Mouse (Mus musculus) kidney, adult 9 months (tissue): ENCODE results near the gene Anks6.

ENCODE experiments used
- DNase-seq: peaks from one replicate; pipeline ENCODE4 v3.0.0; 2022

Anks6 gene

DNA sequence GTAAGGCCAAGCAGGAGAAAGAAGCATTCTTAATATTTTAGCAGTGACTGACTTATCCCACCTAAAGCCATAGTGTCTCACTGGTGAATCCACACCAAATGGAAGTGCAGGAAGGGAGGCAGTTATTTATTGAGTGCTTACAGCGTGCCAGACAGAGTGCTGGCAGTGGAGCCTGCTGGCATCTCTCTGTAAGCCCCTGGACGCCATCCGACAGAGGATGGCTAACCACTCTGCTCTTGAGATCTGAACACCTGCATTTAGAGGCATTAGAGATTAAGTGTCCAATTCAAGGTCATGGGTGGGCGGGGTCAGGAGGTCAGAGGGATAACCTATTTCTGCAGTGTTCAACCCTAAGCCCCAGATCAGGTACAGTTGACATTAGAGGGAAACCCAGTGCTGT lies 68.4 kb downstream of the Anks6 start:
- DNase-seq, result no peak

GRCm38 (mm10) chr4:46988257-46988656 lies 69.0 kb downstream of the Anks6 start:
- no peak for DNase-seq

GRCm38 (mm10) chr4:46987809-46988208 lies 69.4 kb downstream of the Anks6 start:
- DNase-seq, result no peak

DNA sequence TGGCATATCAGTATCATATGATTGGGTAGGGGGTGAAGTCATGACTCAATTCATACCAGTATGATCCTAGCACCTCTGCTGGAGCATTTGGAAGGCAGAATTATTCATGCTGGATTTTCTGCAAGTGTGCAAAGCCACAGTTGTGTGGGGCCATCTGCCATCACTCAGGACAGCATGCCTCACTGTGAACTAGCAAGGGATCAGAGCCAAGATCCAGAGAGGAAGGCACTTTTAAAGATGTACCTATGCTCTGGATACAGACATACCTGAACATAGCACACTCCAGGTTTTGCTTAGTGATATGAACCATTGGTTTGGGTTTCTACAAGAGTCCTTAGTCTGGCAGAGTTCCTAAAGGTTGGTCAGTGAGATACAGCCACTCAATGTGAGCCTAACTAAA lies 71.2 kb downstream of the Anks6 start:
- no peak for DNase-seq

- DNase-seq, result no peak
These were observed 74.3 kb downstream of the Anks6 start for GRCm38 (mm10) chr4:46982912-46983311.

- DNase-seq, result no peak
These were observed 75.1 kb downstream of the Anks6 start for GRCm38 (mm10) chr4:46982094-46982493.

GRCm38 (mm10) chr4:46978371-46978770 lies 78.9 kb downstream of the Anks6 start:
- no peak for DNase-seq

- DNase-seq, result no peak
These were observed 80.1 kb downstream of the Anks6 start for GRCm38 (mm10) chr4:46977161-46977560.

DNA sequence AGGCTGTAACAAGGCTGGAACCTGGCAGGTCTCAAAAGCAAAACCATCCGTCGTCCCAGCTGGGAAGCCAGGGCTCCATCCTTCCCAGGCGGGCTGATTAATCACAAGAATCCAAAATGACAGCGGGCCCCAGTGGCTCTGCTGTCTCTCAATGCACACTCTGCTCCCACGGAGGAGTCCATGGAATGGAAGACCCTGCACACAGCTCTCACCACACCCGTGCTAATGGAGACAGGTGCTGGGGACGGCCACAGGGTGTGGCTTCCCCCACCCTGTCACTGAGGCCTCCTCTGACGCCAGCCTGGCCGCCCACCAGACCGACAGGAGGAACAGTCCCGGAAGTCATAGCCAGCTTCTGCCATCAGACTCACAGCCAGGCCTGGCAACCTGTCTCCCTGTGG lies 80.6 kb downstream of the Anks6 start:
- DNase-seq, result no peak

- no peak for DNase-seq
These were observed 83.9 kb downstream of the Anks6 start for GRCm38 (mm10) chr4:46973322-46973721.

GRCm38 (mm10) chr4:46967981-46968380 lies 89.2 kb downstream of the Anks6 start:
- no peak for DNase-seq

DNA sequence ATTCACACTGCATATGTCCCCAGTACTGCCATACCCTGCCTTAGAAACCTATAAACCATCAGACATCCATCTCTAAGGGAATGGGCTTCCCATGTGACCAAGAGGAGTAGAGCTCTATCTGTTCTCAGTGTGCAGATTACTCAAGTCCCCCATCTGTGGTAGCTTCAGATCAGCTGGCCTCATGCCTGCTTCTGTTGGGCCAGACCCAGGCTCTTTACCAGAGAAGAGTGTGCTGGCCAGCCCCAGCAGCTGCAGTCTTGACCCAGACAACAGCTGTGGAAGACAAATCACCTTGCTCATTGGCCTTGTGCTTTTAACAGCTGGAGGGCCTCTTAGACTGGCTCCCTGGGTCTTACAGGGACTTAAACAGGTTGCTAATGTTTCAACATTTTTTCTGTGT lies 90.7 kb downstream of the Anks6 start:
- DNase-seq, result no peak
